Mouse (Mus musculus) C2C12 (cell line): ENCODE measurements around the gene Rac1.

Source experiments
- CEBPB ChIP-seq: IDR thresholded peaks from one replicate; pipeline ENCODE4 v1.6.1; 2011; ENCODE audit warnings: low read depth, mild to moderate bottlenecking, control low read depth, moderate library complexity
- CTCF ChIP-seq: IDR thresholded peaks from one replicate; pipeline ENCODE4 v1.5.1; 2011; ENCODE audit not compliant: control insufficient read depth, insufficient read depth, insufficient read length
- MAX ChIP-seq: IDR thresholded peaks from one replicate; pipeline ENCODE4 v1.6.1; 2011; ENCODE audit warnings: mild to moderate bottlenecking, control low read depth
- MYOD1 ChIP-seq: IDR thresholded peaks from one replicate; pipeline ENCODE4 v1.6.1; 2011; ENCODE audit warnings: low read depth; ENCODE audit not compliant: control insufficient read depth, insufficient read length
- USF1 ChIP-seq: IDR thresholded peaks from one replicate; pipeline ENCODE4 v1.6.1; 2011; ENCODE audit warnings: low read depth, mild to moderate bottlenecking, control low read depth, moderate library complexity

- TF ChIP-seq CTCF: no peak
- TF ChIP-seq CEBPB: no peak
- TF ChIP-seq MAX: no peak
- TF ChIP-seq USF1: no peak
- TF ChIP-seq MYOD1: no peak
Measured at GRCm38 (mm10) chr5:143466891-143467669, 60.8 kb downstream of the Rac1 start.
